Mouse (Mus musculus) duodenum, adult 2 months (tissue): ENCODE data around the gene Cpeb1. TPM values are rescaled to one million over a fixed set of nuclear protein-coding genes. Genes with fewer than 3 reads are reported as not detected.

Experiments used
- polyA plus RNA-seq: library from polyadenylated mRNA; depleted of rRNA; stranded (reverse); fragments of >200 nt; gene quantifications from 2 replicates; pipeline ENCODE4 v1.2.3, GENCODE M21; 2012; ENCODE audit warnings: low replicate concordance; rRNA removed

Cpeb1 gene
- polyA plus RNA-seq, result 0.44 and 1.3 TPM in 2 replicates

GRCm38 (mm10) chr7:81455155-81455651 lies at the start of gene Cpeb1:
Cpeb1 (minus strand) TSS chr7:81455465.

DNA sequence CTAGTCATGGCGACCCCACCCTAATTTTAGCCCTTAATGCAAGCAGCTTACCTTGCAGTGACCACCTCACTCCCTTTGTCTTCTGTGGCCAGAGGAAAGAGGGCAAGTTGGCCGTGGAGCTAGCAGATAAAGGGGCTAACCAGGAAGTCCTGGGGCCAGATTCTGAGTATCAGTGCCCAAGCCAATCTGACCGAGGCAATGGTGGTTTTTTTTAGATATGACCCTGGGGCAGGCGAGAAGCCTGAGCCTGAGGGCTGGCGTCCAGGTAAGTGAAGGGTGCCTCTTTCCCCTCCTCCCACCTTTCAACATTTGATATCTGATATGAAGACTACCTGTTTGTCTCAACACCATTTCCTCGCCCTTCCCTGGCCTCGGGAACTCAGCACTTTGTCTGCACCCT lies 42.9 kb upstream of the Cpeb1 start, which contains the start of gene BC048679:
BC048679 (minus strand) TSS at position 101 of the 400 bp plus-strand sequence.

DNA sequence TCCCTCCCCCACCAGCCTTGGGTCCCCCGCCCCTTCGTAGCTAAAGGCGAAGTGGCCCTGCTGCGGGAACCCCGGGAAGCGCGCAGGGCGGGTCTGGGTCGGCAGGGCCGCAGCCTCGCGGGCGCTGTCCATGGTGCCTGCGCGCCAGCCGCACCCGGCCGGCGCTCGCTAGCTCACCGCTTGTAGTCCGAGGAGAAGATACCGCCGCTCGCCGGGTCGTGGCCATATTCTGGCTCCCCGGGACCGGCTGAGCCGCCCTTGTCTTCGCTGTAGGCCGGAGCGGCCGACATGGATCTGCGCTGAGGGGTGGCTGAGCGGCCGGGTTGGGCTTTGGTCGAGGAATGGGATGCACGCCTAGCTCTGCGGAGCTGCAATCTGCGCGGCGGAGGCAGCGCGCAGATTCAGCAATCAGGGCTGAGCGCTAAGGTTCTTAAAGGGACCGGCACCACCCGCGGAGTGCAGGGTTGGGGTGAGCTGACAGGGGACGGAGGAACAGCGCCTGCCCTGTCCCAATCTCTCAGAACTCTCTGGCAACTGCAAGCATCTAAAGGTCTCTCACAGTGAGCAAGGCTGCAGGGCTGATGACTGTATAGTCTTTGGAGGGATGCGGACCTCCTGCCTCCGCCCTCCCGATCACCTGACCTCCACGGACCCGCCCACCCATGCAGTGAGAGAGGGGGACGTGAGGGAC lies 38.2 kb upstream of the Cpeb1 start, which contains the start of gene Ap3b2:
Ap3b2 (minus strand) TSS at position 595 of the 691 bp plus-strand sequence.

GRCm38 (mm10) chr7:81344544-81345446 lies 110.5 kb downstream of the Cpeb1 start, which contains the start of gene Rps17:
Rps17 (minus strand) TSS chr7:81345254.

Other genes with a start within 250 kb of the Cpeb1 start
- 2.3 and 3.8 TPM in 2 replicates for gene Pde8a, start 241.9 kb downstream of the Cpeb1 start, polyA plus RNA-seq
- gene Rps17, start 110.2 kb downstream of the Cpeb1 start, polyA plus RNA-seq, result 362 and 399 TPM in 2 replicates
- gene Ap3b2, start 38.5 kb upstream of the Cpeb1 start, polyA plus RNA-seq, result 1.0 and 1.9 TPM in 2 replicates
- gene BC048679, start 42.8 kb upstream of the Cpeb1 start, polyA plus RNA-seq, result not detected in 2 replicates
- gene Fsd2, start 111.5 kb upstream of the Cpeb1 start, polyA plus RNA-seq, result 0.04 TPM in 1 of 2 replicates, not detected in the other
- 21.4 and 40.7 TPM in 2 replicates for gene Whamm, start 115.8 kb upstream of the Cpeb1 start, polyA plus RNA-seq